Mouse (Mus musculus): ENCODE measurements around the gene Pstpip1. TPM values are rescaled to one million over a fixed set of nuclear protein-coding genes. Genes with fewer than 3 reads are reported as not detected.

Gene Pstpip1
- total and polyA plus RNA-seq, 2 experiments from 2014 or later: 0.44 to 0.70 TPM

DNA sequence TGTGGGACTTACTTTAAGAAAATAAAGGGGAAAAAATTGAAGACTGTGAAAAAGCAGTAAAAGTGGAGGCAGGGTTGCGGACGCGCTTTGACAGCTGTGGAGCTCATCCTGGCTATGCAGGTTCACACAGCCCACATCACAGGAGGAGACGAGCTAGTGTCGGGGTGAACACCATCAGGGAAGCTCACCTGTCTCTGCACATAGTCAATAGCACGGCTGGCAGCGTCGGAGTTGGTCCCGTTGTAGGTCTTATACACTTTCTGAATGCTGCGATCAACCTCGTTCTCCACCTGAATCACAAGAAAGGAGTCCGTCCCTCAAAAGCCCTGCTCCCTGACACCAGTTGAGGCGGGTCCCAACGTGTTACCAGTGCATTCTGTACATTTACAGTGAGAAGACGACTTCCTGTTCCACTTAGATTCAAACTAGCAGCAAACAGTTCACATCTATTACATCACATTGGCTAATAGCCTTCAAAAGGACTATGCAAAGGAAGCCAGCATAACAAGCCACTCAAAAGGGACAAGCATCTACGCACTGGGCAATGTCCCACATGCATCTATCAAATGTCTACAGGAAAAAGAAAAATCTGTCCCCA, 56.7 kb downstream of the Pstpip1 start:
- H3K36me3 ChIP-seq (ENCODE audit: insufficient read depth, low read length): peaks cover 21% of the 10 kb centered on the region
- H3K9ac ChIP-seq (replicated peaks; ENCODE audit: low read length, poor library complexity, severe bottlenecking): no peak overlapping the region
- no peaks in the 10 kb centered on the region for H3K4me1 ChIP-seq (ENCODE audit: insufficient read depth, low read length)
- no peak for TF ChIP-seq CTCF (IDR thresholded peaks at IDR 0.05)
- no peaks in the 10 kb centered on the region for H3K27me3 ChIP-seq (ENCODE audit: insufficient read depth, low read length)
- ATAC-seq (ENCODE audit: low FRiP score): no peak
- no peak overlapping the region for H3K4me3 ChIP-seq (ENCODE audit: low read depth, low read length)
- no peak for DNase-seq (ENCODE audit: low spot score)
- no peak overlapping the region for H3K4me2 ChIP-seq (ENCODE audit: low read depth, low read length, poor library complexity, severe bottlenecking)
- H3K27ac ChIP-seq (ENCODE audit: low read depth, low read length): no peak overlapping the region
- 94% methylated on average over 16 of the region's 16 CpGs for whole genome bisulfite sequencing
- no peaks in the 10 kb centered on the region for H3K9me3 ChIP-seq (ENCODE audit: low read length)

DNA sequence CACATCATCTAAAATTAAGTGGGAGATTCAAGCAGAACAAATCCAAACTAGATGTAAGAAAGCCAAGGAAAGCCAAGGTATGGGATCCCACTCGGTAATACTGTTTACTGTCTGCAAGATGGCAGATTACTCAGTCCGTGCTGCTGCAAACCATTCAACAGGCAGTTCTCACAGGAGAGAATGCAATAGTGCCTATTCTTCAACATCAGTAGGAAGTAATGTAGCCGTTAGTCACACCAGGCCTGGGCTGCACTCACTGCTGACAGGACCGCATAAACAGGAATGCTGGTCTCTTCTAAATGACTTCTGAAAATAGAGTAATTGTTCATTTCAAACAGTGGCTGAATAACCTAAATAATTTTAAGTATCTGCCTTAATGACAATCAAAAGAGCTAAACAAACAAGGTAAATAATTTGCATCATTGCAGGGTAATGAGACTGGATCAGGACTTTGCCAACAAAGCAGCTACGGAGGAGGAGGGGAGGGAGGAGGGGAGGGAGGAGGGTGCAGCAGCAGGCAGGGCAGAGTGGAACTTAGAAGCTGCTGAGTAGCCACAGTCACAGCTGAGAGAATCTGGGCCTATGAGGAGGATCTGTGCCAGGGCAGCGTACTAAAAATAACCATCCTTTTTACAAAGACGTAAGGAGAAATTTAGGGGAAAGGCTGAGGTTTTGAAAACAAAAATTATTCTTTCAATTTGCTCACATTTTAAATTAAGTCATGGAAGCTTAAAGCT, 62.2 kb downstream of the Pstpip1 start:
- no peak for ATAC-seq (ENCODE audit: low FRiP score)
- TF ChIP-seq CTCF (IDR thresholded peaks at IDR 0.05): no peak
- H3K27ac ChIP-seq (ENCODE audit: low read depth, low read length): no peak overlapping the region; the same call in 1 of the 2 replicates

DNA sequence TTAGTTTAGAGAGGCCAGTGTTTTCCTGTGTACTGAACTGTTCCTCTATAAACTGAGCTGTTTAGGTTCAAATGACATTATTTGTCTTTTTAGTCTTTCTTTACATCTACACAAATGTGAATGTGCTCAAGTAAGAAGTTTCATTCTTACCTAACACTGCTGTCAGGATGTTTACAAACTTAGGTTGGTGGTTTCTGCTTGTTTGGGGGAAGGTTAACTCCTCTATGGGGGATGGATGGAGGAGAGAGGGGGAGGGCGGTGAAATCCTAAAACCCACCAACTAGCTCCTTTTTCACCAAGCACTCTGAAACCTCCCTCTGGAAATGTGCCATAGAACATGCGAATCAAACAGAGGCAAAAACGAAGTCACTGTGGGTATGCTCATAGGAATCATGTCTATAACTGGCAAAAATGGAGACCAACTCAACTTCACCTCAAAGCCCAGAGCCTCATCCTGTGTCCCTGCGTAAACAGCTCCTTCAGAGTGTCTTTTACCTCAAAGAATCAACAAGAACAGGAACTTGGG, 62.8 kb downstream of the Pstpip1 start:
- H3K9ac ChIP-seq (replicated peaks; ENCODE audit: low read length, poor library complexity, severe bottlenecking): no peak overlapping the region
- DNase-seq (ENCODE audit: low spot score) (no peak), ATAC-seq (ENCODE audit: low FRiP score) (no peak)
- no peak for TF ChIP-seq CTCF (IDR thresholded peaks at IDR 0.05)
- no peak overlapping the region for H3K27ac ChIP-seq (ENCODE audit: low read depth, low read length)
- H3K36me3 ChIP-seq (ENCODE audit: insufficient read depth, low read length): no peaks in the 10 kb centered on the region
- no peak overlapping the region for H3K4me3 ChIP-seq (ENCODE audit: low read depth, low read length)
- no peaks in the 10 kb centered on the region for H3K9me3 ChIP-seq (ENCODE audit: low read length)
- WGBS: 74% methylated on average over 4 of the region's 4 CpGs
- no peaks in the 10 kb centered on the region for H3K27me3 ChIP-seq (ENCODE audit: insufficient read depth, low read length)
- H3K4me1 ChIP-seq (ENCODE audit: insufficient read depth, low read length): peaks cover 3% of the 10 kb centered on the region; the same call in 1 of the 2 replicates
- no peak overlapping the region for H3K4me2 ChIP-seq (ENCODE audit: low read depth, low read length, poor library complexity, severe bottlenecking)

More for the DNA sequence above, 62.2 kb downstream of the Pstpip1 start:
- 37% methylated on average over 7 of the region's 7 CpGs for WGBS
- Histone ChIP-seq H3K4me1 (ENCODE audit: insufficient read depth, low read length) (peaks cover 3% of the 10 kb centered on the region; the same call in 1 of the 2 replicates), H3K9ac (replicated peaks; ENCODE audit: low read length, poor library complexity, severe bottlenecking) (no peak overlapping the region), H3K36me3 (ENCODE audit: insufficient read depth, low read length) (peaks cover 4% of the 10 kb centered on the region; the same call in 1 of the 2 replicates), H3K4me3 (ENCODE audit: low read depth, low read length) (no peak overlapping the region), H3K4me2 (ENCODE audit: low read depth, low read length, poor library complexity, severe bottlenecking) (no peak overlapping the region), H3K27me3 (ENCODE audit: insufficient read depth, low read length) (no peaks in the 10 kb centered on the region), H3K9me3 (ENCODE audit: low read length) (no peaks in the 10 kb centered on the region)
- peak; percentile 54 for DNase-seq (ENCODE audit: low spot score)

DNA sequence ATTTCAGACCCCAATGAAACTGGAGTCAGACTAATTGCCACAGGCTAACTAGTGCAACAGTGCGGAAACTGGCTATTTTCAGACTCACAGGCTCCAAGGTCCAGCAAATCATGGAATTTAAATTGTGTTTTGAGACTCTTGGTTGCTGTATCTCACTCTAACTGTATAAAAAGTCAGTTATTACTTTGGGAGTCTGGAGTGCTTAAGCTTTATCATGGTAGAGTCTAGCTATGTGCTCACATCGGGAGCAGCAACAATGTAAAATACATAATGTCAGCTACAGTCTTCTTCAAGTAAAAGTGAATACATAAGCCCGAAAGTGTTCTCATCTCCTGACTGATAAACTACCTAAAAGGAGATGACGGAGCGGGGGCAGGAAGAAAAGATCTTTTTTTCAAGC, 64.8 kb downstream of the Pstpip1 start:
- Histone ChIP-seq H3K27me3 (ENCODE audit: insufficient read depth, low read length) (no peaks in the 10 kb centered on the region), H3K4me3 (ENCODE audit: low read depth, low read length) (no peak overlapping the region), H3K9me3 (ENCODE audit: low read length) (no peaks in the 10 kb centered on the region), H3K27ac (ENCODE audit: low read depth, low read length) (no peak overlapping the region), H3K4me2 (ENCODE audit: low read depth, low read length, poor library complexity, severe bottlenecking) (no peak overlapping the region), H3K4me1 (ENCODE audit: insufficient read depth, low read length) (peaks cover 3% of the 10 kb centered on the region; the same call in 1 of the 2 replicates), H3K9ac (replicated peaks; ENCODE audit: low read length, poor library complexity, severe bottlenecking) (no peak overlapping the region), H3K36me3 (ENCODE audit: insufficient read depth, low read length) (no peaks in the 10 kb centered on the region)
- no peak for ATAC-seq (ENCODE audit: low FRiP score)
- no peak for DNase-seq (ENCODE audit: low spot score)
- WGBS: 96% methylated on average over 5 of the region's 5 CpGs
- no peak for TF ChIP-seq CTCF (IDR thresholded peaks at IDR 0.05)

DNA sequence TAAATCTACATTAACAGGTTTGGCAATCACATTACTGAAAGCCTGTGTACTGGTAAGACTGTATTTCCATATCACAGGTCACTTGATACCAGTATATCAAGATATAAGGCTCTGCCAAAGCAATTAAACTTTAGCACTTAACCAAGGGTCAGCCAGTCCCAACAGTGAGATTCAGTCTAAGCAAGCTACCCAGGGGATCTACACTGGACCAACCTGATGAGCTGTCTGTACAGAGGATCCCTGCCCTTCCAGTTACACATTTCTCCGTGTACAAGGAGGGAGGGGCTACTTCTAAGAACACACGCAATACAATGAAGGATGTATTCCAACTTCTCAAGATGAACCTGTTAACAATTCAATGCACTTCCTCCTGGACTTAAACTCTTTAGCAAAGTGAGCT, 68.3 kb downstream of the Pstpip1 start:
- 71% methylated on average over 2 of the region's 2 CpGs for WGBS
- H3K9me3 ChIP-seq (ENCODE audit: low read length): no peaks in the 10 kb centered on the region
- H3K27me3 ChIP-seq (ENCODE audit: insufficient read depth, low read length): no peaks in the 10 kb centered on the region
- ATAC-seq (ENCODE audit: low FRiP score) (no peak), DNase-seq (ENCODE audit: low spot score) (no peak)
- no peaks in the 10 kb centered on the region for H3K4me1 ChIP-seq (ENCODE audit: insufficient read depth, low read length)
- no peaks in the 10 kb centered on the region for H3K36me3 ChIP-seq (ENCODE audit: insufficient read depth, low read length)
- H3K27ac ChIP-seq (ENCODE audit: low read depth, low read length): no peak overlapping the region
- no peak for TF ChIP-seq CTCF (IDR thresholded peaks at IDR 0.05)
- no peak overlapping the region for H3K9ac ChIP-seq (replicated peaks; ENCODE audit: low read length, poor library complexity, severe bottlenecking)
- H3K4me3 ChIP-seq (ENCODE audit: low read depth, low read length): no peak overlapping the region
- H3K4me2 ChIP-seq (ENCODE audit: low read depth, low read length, poor library complexity, severe bottlenecking): no peak overlapping the region

DNA sequence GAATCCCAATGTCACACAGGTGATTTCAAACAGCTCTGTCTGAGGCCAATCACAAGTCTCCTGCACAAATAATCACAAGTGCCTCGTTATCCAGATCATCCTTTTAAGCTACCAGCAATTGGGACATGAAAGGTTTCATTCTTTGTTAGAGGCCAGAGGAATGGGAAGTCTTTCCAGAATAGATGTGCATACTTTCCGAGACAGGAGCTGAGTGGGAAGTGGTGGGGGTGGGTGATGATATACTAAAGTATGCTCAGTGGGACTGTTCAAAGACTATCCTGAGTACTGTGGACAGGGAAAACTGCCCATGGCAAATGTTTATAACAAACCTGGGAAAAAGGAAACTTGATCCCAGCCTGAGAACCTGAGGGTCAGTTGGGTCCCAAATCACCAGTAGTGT, 69.7 kb downstream of the Pstpip1 start:
- Histone ChIP-seq H3K27ac (ENCODE audit: low read depth, low read length) (no peak overlapping the region), H3K36me3 (ENCODE audit: insufficient read depth, low read length) (no peaks in the 10 kb centered on the region), H3K4me1 (ENCODE audit: insufficient read depth, low read length) (no peaks in the 10 kb centered on the region; the same call in 1 of the 2 replicates), H3K9ac (replicated peaks; ENCODE audit: low read length, poor library complexity, severe bottlenecking) (peak overlapping the region; percentile 99), H3K4me3 (ENCODE audit: low read depth, low read length) (peak overlapping the region; percentile 100), H3K27me3 (ENCODE audit: insufficient read depth, low read length) (no peaks in the 10 kb centered on the region), H3K9me3 (ENCODE audit: low read length) (no peaks in the 10 kb centered on the region), H3K4me2 (ENCODE audit: low read depth, low read length, poor library complexity, severe bottlenecking) (peak overlapping the region; percentile 71)
- under 1% methylated on average over 2 of the region's 2 CpGs for WGBS
- TF ChIP-seq CTCF (IDR thresholded peaks at IDR 0.05): no peak
- DNase-seq (ENCODE audit: low spot score) (no peak), ATAC-seq (ENCODE audit: low FRiP score) (no peak)
